Mouse (Mus musculus) left cerebral cortex, adult 2 months (tissue): Measurements from ENCODE around the gene Bnc1. TPM values are rescaled to one million over a fixed set of nuclear protein-coding genes. Genes with fewer than 3 reads are reported as not detected.

Experiments used
- DNase-seq, 2 experiments: peaks; one replicate each; pipeline ENCODE4 v3.0.0; 2021 to 2022; ENCODE audit warnings: low spot score in 2 of 2, mixed read lengths in 1 of 2; ENCODE audit errors: extremely low spot score in 1 of 2
- H3K27ac ChIP-seq: fragments of 200-600 bp; 2 replicates; pipeline ENCODE4 v1.8.1; 2022
- H3K4me3 ChIP-seq: fragments of 200-600 bp; 2 replicates; pipeline ENCODE4 v1.8.1; 2022
- CTCF ChIP-seq: fragments of 200-600 bp; IDR thresholded peaks from 2 replicates; pipeline ENCODE4 v1.8.1; 2022; ENCODE audit warnings: antibody characterized with exemption, mild to moderate bottlenecking, moderate library complexity
- intact Hi-C: fragments of 180-260 bp; cut with DNase I; formaldehyde crosslinking; loops from one replicate; pipeline ENCODE4 v1.15.1; 2025
- total RNA-seq, 2 experiments: library from RNA; stranded (reverse); gene quantifications; 2 replicates each; pipeline ENCODE4 v1.2.3; 2021

The Bnc1 gene
- total RNA-seq, 2 experiments from 2014 or later = not detected

- H3K27ac ChIP-seq = no peak overlapping the region
- no peak for TF ChIP-seq CTCF
- intact Hi-C loops = no loop called here
- DNase-seq = no peak
- H3K4me3 ChIP-seq = no peak overlapping the region
Measured at GRCm38 (mm10) chr7:82004228-82004627, 12.1 kb upstream of the Bnc1 start.

DNA sequence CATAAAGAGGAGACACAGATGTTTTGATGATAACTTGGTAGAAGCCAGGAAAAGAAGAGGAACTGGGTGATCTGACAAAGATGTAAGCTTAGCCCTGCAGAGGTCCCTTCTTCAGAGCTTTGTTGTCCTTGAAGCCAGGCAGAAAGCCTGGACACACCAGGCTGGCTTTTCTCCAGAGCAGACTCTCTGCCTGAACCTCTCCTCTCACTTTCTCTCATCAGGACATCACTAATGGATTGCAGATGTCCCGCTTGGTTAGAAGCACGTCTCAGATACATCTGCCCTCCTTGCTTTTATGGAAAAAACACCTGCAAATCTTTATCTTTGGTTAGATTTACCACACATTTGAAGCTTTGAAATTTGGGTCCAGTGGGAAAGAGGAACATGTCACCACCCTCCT, 7.7 kb upstream of the Bnc1 start:
- no peak for TF ChIP-seq CTCF
- no peak for DNase-seq

DNA sequence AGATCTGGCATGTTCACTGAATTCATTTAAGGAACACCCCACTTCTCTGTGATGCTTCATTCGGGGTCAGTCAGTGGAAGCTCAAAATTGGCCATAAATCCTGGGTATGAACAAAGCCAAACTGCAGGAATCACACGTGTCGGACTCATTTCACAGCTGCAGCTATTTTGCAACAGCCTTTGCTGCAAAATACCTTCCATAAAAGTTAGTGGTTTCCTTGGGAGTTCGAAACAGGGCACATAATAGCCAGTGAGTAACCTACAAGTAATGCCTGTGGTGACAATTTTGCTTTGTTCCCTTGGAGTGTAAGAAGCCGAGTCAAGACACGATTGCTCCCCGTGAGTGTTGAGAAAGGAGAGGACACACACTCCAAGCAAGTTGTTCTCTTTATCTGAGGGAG, 7.3 kb upstream of the Bnc1 start:
- DNase-seq = no peak
- intact Hi-C loops = no loop called here
- TF ChIP-seq CTCF = no peak
- Histone ChIP-seq H3K27ac (no peak overlapping the region), H3K4me3 (no peak overlapping the region)

More for the DNA sequence above, 7.7 kb upstream of the Bnc1 start:
- Histone ChIP-seq H3K4me3 (no peak overlapping the region), H3K27ac (no peak overlapping the region)
- intact Hi-C loops = no loop called here

DNA sequence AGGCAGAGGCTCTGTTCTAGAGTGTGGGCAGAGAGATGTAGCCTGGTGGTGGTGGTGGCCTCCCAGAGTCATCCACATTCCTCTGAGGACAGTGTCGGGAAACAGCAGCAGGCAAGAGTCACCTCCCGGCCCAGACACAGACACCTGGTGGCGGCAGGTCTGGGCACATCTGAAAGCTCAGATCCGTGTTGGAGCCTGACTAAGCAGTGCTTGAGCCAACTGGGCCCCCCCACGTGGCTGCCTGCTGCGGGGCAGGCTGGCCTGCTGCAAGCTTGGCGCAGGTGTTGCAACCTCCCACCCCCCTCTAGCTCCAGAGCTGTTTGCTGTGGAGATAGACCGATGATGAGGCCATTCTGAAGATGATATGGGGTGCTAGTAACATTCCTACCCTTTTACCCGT, 3.9 kb upstream of the Bnc1 start:
- H3K27ac ChIP-seq = no peak overlapping the region
- intact Hi-C loops = no loop called here
- TF ChIP-seq CTCF = no peak
- DNase-seq = no peak
- H3K4me3 ChIP-seq = no peak overlapping the region

DNA sequence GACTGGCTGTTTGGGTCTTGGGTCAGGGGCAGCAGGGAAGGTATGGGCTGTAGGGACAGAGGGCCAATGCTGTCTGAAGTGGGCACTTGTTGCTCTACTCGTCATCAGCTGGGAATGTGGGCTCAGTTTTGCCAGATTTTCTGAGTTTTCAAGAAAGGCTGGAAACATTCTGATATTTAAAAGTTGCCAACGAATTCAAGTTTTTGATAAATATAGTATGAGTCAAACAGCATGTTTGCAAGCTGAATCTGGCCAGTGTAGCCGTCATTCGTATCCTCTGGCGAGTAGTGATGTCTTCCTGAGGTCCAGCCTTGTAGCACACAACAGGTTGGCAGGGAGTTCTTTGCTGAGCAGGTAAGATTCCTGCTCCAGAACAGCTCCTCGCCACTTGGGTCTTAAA, 3.0 kb upstream of the Bnc1 start:
- Histone ChIP-seq H3K27ac (no peak overlapping the region), H3K4me3 (no peak overlapping the region)
- DNase-seq = no peak
- intact Hi-C loops = no loop called here
- TF ChIP-seq CTCF = no peak

GRCm38 (mm10) chr7:81993140-81993539, 1.0 kb upstream of the Bnc1 start:
- no peak overlapping the region for H3K27ac ChIP-seq
- no peak overlapping the region for H3K4me3 ChIP-seq
- no peak for DNase-seq
- intact Hi-C loops = no loop called here
- TF ChIP-seq CTCF = no peak

- TF ChIP-seq CTCF = no peak
- Histone ChIP-seq H3K27ac (no peak overlapping the region), H3K4me3 (no peak overlapping the region; the same call in 1 of the 2 replicates)
- no peak for DNase-seq
- intact Hi-C loops = no loop called here
Measured at GRCm38 (mm10) chr7:81991611-81992061, 456 bp downstream of the Bnc1 start.

- intact Hi-C loops = no loop called here
- Histone ChIP-seq H3K4me3 (no peak overlapping the region), H3K27ac (no peak overlapping the region)
- no peak for DNase-seq
- TF ChIP-seq CTCF = no peak
Measured at GRCm38 (mm10) chr7:81991116-81991515, 976 bp downstream of the Bnc1 start.

DNA sequence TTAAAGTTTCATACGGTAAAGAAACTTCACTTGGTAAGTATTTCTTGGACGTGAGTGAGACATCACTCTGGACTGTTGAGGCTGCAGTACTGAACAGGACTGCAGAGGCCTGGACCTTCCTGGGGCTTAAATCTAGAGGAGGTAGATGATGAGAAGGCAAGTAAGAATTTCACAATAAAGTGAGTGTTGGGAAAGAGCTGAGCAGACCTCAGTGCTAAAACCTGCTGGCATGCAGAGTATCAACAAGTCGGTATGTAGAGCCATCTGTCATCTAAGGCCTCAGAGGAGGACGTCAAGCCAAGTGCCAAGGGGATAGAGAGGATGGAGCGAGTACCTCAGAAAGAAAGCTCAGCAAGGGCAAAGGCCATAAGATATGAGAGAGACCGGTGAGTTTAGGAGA, 8.4 kb downstream of the Bnc1 start:
- no peak overlapping the region for H3K4me3 ChIP-seq
- DNase-seq = no peak
- H3K27ac ChIP-seq = no peak overlapping the region
- intact Hi-C loops = no loop called here
- TF ChIP-seq CTCF = no peak

- Histone ChIP-seq H3K27ac (no peak overlapping the region), H3K4me3 (no peak overlapping the region)
- DNase-seq = no peak
- intact Hi-C loops = no loop called here
- no peak for TF ChIP-seq CTCF
Measured at GRCm38 (mm10) chr7:81978304-81978703, 13.8 kb downstream of the Bnc1 start.

- intact Hi-C loops = no loop called here
- H3K27ac ChIP-seq = no peak overlapping the region
- DNase-seq = no peak
Measured at GRCm38 (mm10) chr7:81974616-81975015, 17.5 kb downstream of the Bnc1 start.

DNA sequence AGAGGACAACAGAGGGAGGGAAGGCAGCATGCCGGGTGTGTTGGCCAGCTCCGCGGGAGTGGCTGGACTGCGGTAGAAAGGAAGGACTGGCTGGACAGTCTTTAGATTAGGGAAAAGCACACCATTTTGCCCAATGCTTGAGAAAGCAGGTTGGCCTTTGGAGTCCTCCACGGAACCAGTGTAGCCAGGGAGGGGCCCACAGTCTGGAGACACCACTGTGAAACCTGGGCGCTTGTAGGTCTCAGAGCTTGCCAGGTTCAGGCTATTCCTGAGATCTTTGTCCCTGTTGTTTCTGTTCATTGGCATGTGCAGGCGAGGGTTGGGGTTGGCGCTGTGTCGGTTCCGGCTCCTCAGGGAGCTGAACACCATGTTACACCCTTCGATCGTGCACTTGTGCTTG, 18.2 kb downstream of the Bnc1 start:
- H3K4me3 ChIP-seq = no peak overlapping the region
- no peak for TF ChIP-seq CTCF
- no peak for DNase-seq
- H3K27ac ChIP-seq = no peak overlapping the region
- intact Hi-C loops = no loop called here

More at GRCm38 (mm10) chr7:81974616-81975015, 17.5 kb downstream of the Bnc1 start:
- no peak overlapping the region for H3K4me3 ChIP-seq
- TF ChIP-seq CTCF = no peak

DNA sequence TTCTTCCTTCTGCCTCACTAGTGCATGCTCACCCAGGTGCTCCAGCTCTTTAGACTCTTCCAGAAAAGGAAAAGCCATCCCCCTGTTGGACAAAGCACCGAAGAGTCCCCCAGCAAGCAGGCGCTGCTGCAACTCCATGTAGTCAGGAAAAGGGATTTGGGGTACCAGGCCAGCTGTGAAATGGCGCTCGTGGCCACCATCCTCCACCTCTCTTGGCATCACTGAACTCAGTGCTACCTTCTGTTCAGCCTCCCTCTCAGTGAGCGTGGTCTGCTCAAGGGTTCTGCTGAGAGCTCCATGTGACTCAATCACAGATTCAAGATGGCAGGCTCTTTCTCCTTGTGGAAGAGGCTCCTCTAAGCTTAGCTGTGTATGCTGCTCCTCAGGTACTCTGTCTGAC, 18.8 kb downstream of the Bnc1 start:
- TF ChIP-seq CTCF = no peak
- intact Hi-C loops = no loop called here
- no peak overlapping the region for H3K27ac ChIP-seq
- H3K4me3 ChIP-seq = no peak overlapping the region
- no peak for DNase-seq
